12 mouse cellular contexts compared by ENCODE assay signal in genomic region chr7:25274996-25275395, GRCm38 (mm10). TPM values are rescaled to one million over a fixed set of nuclear protein-coding genes. Genes with fewer than 3 reads are reported as not detected.
DNase-seq lines count a peak whose midpoint lies in the region; ATAC-seq and TF ChIP-seq lines count a peak whose summit lies in the region.
"Had no signal": no experiment of that assay in that cellular context is flagged by ENCODE, and none has a peak within 500 bp of the region (broad histone marks: within the 10 kb centered on the region; RNA-seq: fewer than 3 reads in every experiment).

No protein-coding gene starts in this region.

- no peak for TF ChIP-seq EP300 in MEL (IDR thresholded peaks at IDR 0.05; ENCODE audit: low read depth in 1 of 2, low read length in 2 of 2)

- H3K9me3 ChIP-seq in forebrain, embryonic 16.5 days (ENCODE audit: control insufficient read depth, low read length): no peaks in the 10 kb centered on the region
- no peaks in the 10 kb centered on the region for H3K9me3 ChIP-seq in forebrain, embryonic 10.5 days
- H3K9me3 ChIP-seq in MEL (replicated peaks; ENCODE audit: insufficient read depth, low read length): no peaks in the 10 kb centered on the region
- H3K9me3 ChIP-seq in liver, embryonic 13.5 days (replicated peaks): no peaks in the 10 kb centered on the region

- no peak for TF ChIP-seq RAD21 in MEL (IDR thresholded peaks at IDR 0.05; ENCODE audit: low read depth, low read length)

- no peak for TF ChIP-seq POLR2A in MEL (IDR thresholded peaks at IDR 0.05; ENCODE audit: control insufficient read depth in 1 of 2, insufficient read depth in 1 of 2, low read depth in 1 of 2, low read length in 2 of 2, poor library complexity in 1 of 2)

- no peaks in the 10 kb centered on the region for H3K27me3 ChIP-seq in forebrain, embryonic 16.5 days (replicated peaks; ENCODE audit: control insufficient read depth, insufficient read depth, low read length)
- no peaks in the 10 kb centered on the region for H3K27me3 ChIP-seq in forebrain, embryonic 10.5 days (ENCODE audit: poor library complexity, severe bottlenecking)
- H3K27me3 ChIP-seq in MEL (ENCODE audit: control insufficient read depth in 1 of 2, insufficient read depth in 2 of 2, low read length in 2 of 2): no peaks in the 10 kb centered on the region
- H3K27me3 ChIP-seq in liver, embryonic 13.5 days: no peaks in the 10 kb centered on the region

- no peak for DNase-seq in forebrain, embryonic 10.5 days (ENCODE audit: extremely low spot score, low spot score)
- DNase-seq in layer of hippocampus, adult 2 months (ENCODE audit: low spot score in 2 of 2): no peak
- DNase-seq in layer of hippocampus, adult 11-12 months (ENCODE audit: low spot score): no peak
- DNase-seq in MEL (ENCODE audit: low read depth, low spot score): no peak
- no peak for DNase-seq in liver, embryonic 13.5 days
- no peak for DNase-seq in frontal cortex, postnatal 10 days (ENCODE audit: low spot score in 2 of 2)
- no peak for DNase-seq in gastrocnemius, postnatal 36 days
- DNase-seq: B cell, adult 2 months; cerebellum, postnatal 25 days; kidney, adult 11 months; layer of hippocampus, postnatal 36 days had no signal

- peaks cover 7% of the 10 kb centered on the region for H3K36me3 ChIP-seq in forebrain, embryonic 16.5 days (ENCODE audit: control insufficient read depth, insufficient read depth)
- peaks cover 31% of the 10 kb centered on the region for H3K36me3 ChIP-seq in forebrain, embryonic 10.5 days (replicated peaks)
- H3K36me3 ChIP-seq in MEL (ENCODE audit: control insufficient read depth in 1 of 2, insufficient read depth in 2 of 2, low read length in 2 of 2): peaks cover 0 to 48% of the 10 kb centered on the region in 2 experiments; a peak in 2 of 4 replicates
- peaks cover 33% of the 10 kb centered on the region for H3K36me3 ChIP-seq in liver, embryonic 13.5 days

- H3K27ac ChIP-seq in forebrain, embryonic 16.5 days (ENCODE audit: low read length): no peak overlapping the region
- H3K27ac ChIP-seq in forebrain, embryonic 10.5 days: no peak overlapping the region
- H3K27ac ChIP-seq in layer of hippocampus, adult 2 months: 0 out of 2 replicates have a peak overlapping the region, but pooled peaks have one; percentile 99
- peak overlapping the region; percentile 94 for H3K27ac ChIP-seq in MEL (ENCODE audit: control insufficient read depth, low read depth, low read length)
- H3K27ac ChIP-seq in liver, embryonic 13.5 days: peak overlapping the region; percentile 96

- no peak for ATAC-seq in forebrain, embryonic 16.5 days
- ATAC-seq in liver, embryonic 13.5 days (ENCODE audit: low read depth): no peak

- peak overlapping the region; percentile 38; the same call in 1 of the 2 replicates for H3K9ac ChIP-seq in forebrain, embryonic 16.5 days (replicated peaks; ENCODE audit: low read depth, low read length)
- peak overlapping the region; percentile 52 for H3K9ac ChIP-seq in MEL (ENCODE audit: control insufficient read depth, low read depth, low read length, poor library complexity, severe bottlenecking)
- H3K9ac ChIP-seq in liver, embryonic 13.5 days: peak overlapping the region; percentile 83

- H3K79me2 ChIP-seq in MEL (ENCODE audit: control insufficient read depth, insufficient read depth, low read length, poor library complexity): peaks cover 28% of the 10 kb centered on the region

- H3K4me1 ChIP-seq in forebrain, embryonic 16.5 days (replicated peaks; ENCODE audit: control insufficient read depth, insufficient read depth, low read length): peaks cover 36% of the 10 kb centered on the region
- H3K4me1 ChIP-seq in forebrain, embryonic 10.5 days: peaks cover 62% of the 10 kb centered on the region
- H3K4me1 ChIP-seq in MEL (ENCODE audit: control insufficient read depth in 1 of 2, insufficient read depth in 2 of 2, low read length in 2 of 2): peaks cover 29 to 56% of the 10 kb centered on the region in 2 experiments
- H3K4me1 ChIP-seq in liver, embryonic 13.5 days (replicated peaks): peaks cover 97% of the 10 kb centered on the region

- no peak overlapping the region for H3K4me3 ChIP-seq in forebrain, embryonic 16.5 days (replicated peaks; ENCODE audit: low read length)
- H3K4me3 ChIP-seq in forebrain, embryonic 10.5 days: no peak overlapping the region
- H3K4me3 ChIP-seq in layer of hippocampus, adult 2 months: no peak overlapping the region
- H3K4me3 ChIP-seq in MEL (ENCODE audit: control insufficient read depth in 1 of 2, insufficient read depth in 1 of 2, low read depth in 2 of 2, low read length in 2 of 2): no peak overlapping the region
- H3K4me3 ChIP-seq in liver, embryonic 13.5 days (replicated peaks): peak overlapping the region; percentile 7; the same call in 1 of the 2 replicates

- TF ChIP-seq CTCF in layer of hippocampus, adult 2 months (conservative IDR thresholded peaks at IDR 0.05): no peak
- no peak for TF ChIP-seq CTCF in MEL (IDR thresholded peaks at IDR 0.05 in 2 of 3, conservative IDR thresholded peaks at IDR 0.05 in 1 of 3; ENCODE audit: control insufficient read depth in 1 of 3, insufficient read depth in 1 of 3, low read depth in 2 of 3, low read length in 3 of 3, poor library complexity in 1 of 3, severe bottlenecking in 1 of 3)

- 93% methylated on average over 3 of the region's 3 CpGs for WGBS in forebrain, embryonic 16.5 days
- 84% methylated on average over 3 of the region's 3 CpGs for WGBS in forebrain, embryonic 10.5 days
- 88% methylated on average over 3 of the region's 3 CpGs for WGBS in liver, embryonic 13.5 days (ENCODE audit: insufficient replicate concordance)

- intact Hi-C loops in gastrocnemius, postnatal 36 days (cut with DNase I): no loop called here

- H3K4me2 ChIP-seq in forebrain, embryonic 16.5 days (ENCODE audit: low read length): no peak overlapping the region
- H3K4me2 ChIP-seq in liver, embryonic 13.5 days: peak overlapping the region; percentile 61

TF ChIP-seq in MEL, 35 proteins besides CTCF, POLR2A, EP300 and RAD21:
- TF ChIP-seq MYB (IDR thresholded peaks at IDR 0.05; ENCODE audit: low read depth, low read length) (no peak), HCFC1 (IDR thresholded peaks at IDR 0.05; ENCODE audit: low read depth, low read length) (no peak)

RNA-seq across cellular contexts. Expression of gene Cic, which starts 7.5 kb away (rescaled TPM):
- 42.2 and 48.0 TPM in 2 replicates for polyA plus RNA-seq in forebrain, embryonic 16.5 days (2015; fragmentation: Nextera tagmentation; extraction: Ambion mirVana)
- polyA plus RNA-seq in forebrain, embryonic 10.5 days (2016; fragmentation: Nextera tagmentation; extraction: Ambion mirVana): 19.4 and 20.6 TPM in 2 replicates
- total RNA-seq in layer of hippocampus, adult 2 months (2021): 100 to 1,000 TPM; 218 to 225 TPM
- 56.6 and 57.2 TPM in 2 replicates for total RNA-seq in MEL (2012; rRNA removed)
- 100 to 1,000 TPM; 157 TPM for polyA plus RNA-seq in MEL (2012; ENCODE audit: insufficient read depth in 1 of 2, insufficient read length in 2 of 2, low read depth in 1 of 2, low replicate concordance in 2 of 2, missing spikeins in 1 of 2)
- 9.7 and 10.4 TPM in 2 replicates for polyA plus RNA-seq in liver, embryonic 13.5 days (2015; fragmentation: Nextera tagmentation; extraction: Ambion mirVana)
- total RNA-seq in gastrocnemius, postnatal 36 days (2021): 10 to 100 TPM; 31.4 to 37.6 TPM

RNA-seq across cellular contexts. Expression of gene Pafah1b3, which starts 22.8 kb away (rescaled TPM):
- 499 and 556 TPM in 2 replicates for polyA plus RNA-seq in forebrain, embryonic 16.5 days (2015; fragmentation: Nextera tagmentation; extraction: Ambion mirVana)
- polyA plus RNA-seq in forebrain, embryonic 10.5 days (2016; fragmentation: Nextera tagmentation; extraction: Ambion mirVana): 246 and 257 TPM in 2 replicates
- 10 to 100 TPM; 16.9 to 21.0 TPM for total RNA-seq in layer of hippocampus, adult 2 months (2021)
- total RNA-seq in MEL (2012; rRNA removed): 85.1 and 85.6 TPM in 2 replicates
- polyA plus RNA-seq in MEL (2012; ENCODE audit: insufficient read depth in 1 of 2, insufficient read length in 2 of 2, low read depth in 1 of 2, low replicate concordance in 2 of 2, missing spikeins in 1 of 2): 100 to 1,000 TPM; 110 to 180 TPM
- 29.3 and 31.6 TPM in 2 replicates for polyA plus RNA-seq in liver, embryonic 13.5 days (2015; fragmentation: Nextera tagmentation; extraction: Ambion mirVana)
- total RNA-seq in gastrocnemius, postnatal 36 days (2021): 1 to 10 TPM in 1 of 2 experiments, under 1 TPM in 1; 0.86 to 1.3 TPM

RNA-seq across cellular contexts. Expression of gene Erf, which starts 24.4 kb away (rescaled TPM):
- polyA plus RNA-seq in forebrain, embryonic 16.5 days (2015; fragmentation: Nextera tagmentation; extraction: Ambion mirVana): 4.8 and 5.3 TPM in 2 replicates
- polyA plus RNA-seq in forebrain, embryonic 10.5 days (2016; fragmentation: Nextera tagmentation; extraction: Ambion mirVana): 8.4 and 10.1 TPM in 2 replicates
- total RNA-seq in layer of hippocampus, adult 2 months (2021): 10 to 100 TPM; 40.3 to 45.1 TPM
- total RNA-seq in MEL (2012; rRNA removed): 18.4 and 24.6 TPM in 2 replicates
- 10 to 100 TPM in 1 of 2 experiments, not detected in 1; 33.2 TPM for polyA plus RNA-seq in MEL (2012; ENCODE audit: insufficient read depth in 1 of 2, insufficient read length in 2 of 2, low read depth in 1 of 2, low replicate concordance in 2 of 2, missing spikeins in 1 of 2)
- polyA plus RNA-seq in liver, embryonic 13.5 days (2015; fragmentation: Nextera tagmentation; extraction: Ambion mirVana): 4.3 TPM in 2 replicates
- 1 to 10 TPM; 5.0 to 6.1 TPM for total RNA-seq in gastrocnemius, postnatal 36 days (2021)

RNA-seq across cellular contexts. Expression of gene Prr19, which starts 26.2 kb away (rescaled TPM):
- polyA plus RNA-seq in forebrain, embryonic 16.5 days (2015; fragmentation: Nextera tagmentation; extraction: Ambion mirVana): 1.4 and 2.2 TPM in 2 replicates
- polyA plus RNA-seq in forebrain, embryonic 10.5 days (2016; fragmentation: Nextera tagmentation; extraction: Ambion mirVana): 1.4 and 1.7 TPM in 2 replicates
- not detected for total RNA-seq in layer of hippocampus, adult 2 months (2021)
- not detected in 2 replicates for total RNA-seq in MEL (2012; rRNA removed)
- under 1 TPM in 1 of 2 experiments, not detected in 1; 0.11 TPM for polyA plus RNA-seq in MEL (2012; ENCODE audit: insufficient read depth in 1 of 2, insufficient read length in 2 of 2, low read depth in 1 of 2, low replicate concordance in 2 of 2, missing spikeins in 1 of 2)
- not detected in 2 replicates for polyA plus RNA-seq in liver, embryonic 13.5 days (2015; fragmentation: Nextera tagmentation; extraction: Ambion mirVana)
- not detected for total RNA-seq in gastrocnemius, postnatal 36 days (2021)
- total RNA-seq: layer of hippocampus, postnatal 36 days had no signal

RNA-seq across cellular contexts. Expression of gene Tmem145, which starts 30.9 kb away (rescaled TPM):
- polyA plus RNA-seq in forebrain, embryonic 16.5 days (2015; fragmentation: Nextera tagmentation; extraction: Ambion mirVana): 24.5 and 41.2 TPM in 2 replicates
- polyA plus RNA-seq in forebrain, embryonic 10.5 days (2016; fragmentation: Nextera tagmentation; extraction: Ambion mirVana): 1.3 and 1.8 TPM in 2 replicates
- total RNA-seq in layer of hippocampus, adult 2 months (2021): 10 to 100 TPM; 27.4 to 27.8 TPM
- not detected in 2 replicates for total RNA-seq in MEL (2012; rRNA removed)
- not detected for polyA plus RNA-seq in MEL (2012; ENCODE audit: insufficient read depth in 1 of 2, insufficient read length in 2 of 2, low read depth in 1 of 2, low replicate concordance in 2 of 2, missing spikeins in 1 of 2)
- 0.10 TPM in 1 of 2 replicates, not detected in the other for polyA plus RNA-seq in liver, embryonic 13.5 days (2015; fragmentation: Nextera tagmentation; extraction: Ambion mirVana)
- not detected for total RNA-seq in gastrocnemius, postnatal 36 days (2021)

Comparison
In these comparisons a context has a peak if more than half of its experiments do, and no peak if none do; other contexts are left out.
1. H3K27ac ChIP-seq: peak in layer of hippocampus, adult 2 months (single experiment), MEL (single experiment) and liver, embryonic 13.5 days (single experiment); none in forebrain, embryonic 16.5 days (single experiment) and forebrain, embryonic 10.5 days (single experiment).
2. Peak in every context shown above with its lines, with median percentiles within 50 percentile points of each other: H3K9ac ChIP-seq.